Mouse (Mus musculus): ENCODE results near the gene Tmprss2. TPM values are rescaled to one million over a fixed set of nuclear protein-coding genes. Genes with fewer than 3 reads are reported as not detected.

The Tmprss2 gene
- polyA plus RNA-seq, 1 experiment from 2014 or later = 0.86 TPM

- no peaks in the 10 kb centered on the region for H3K9me3 ChIP-seq
- WGBS = 71% methylated on average over 3 of the region's 3 CpGs
- no peak overlapping the region for H3K9ac ChIP-seq
- H3K27ac ChIP-seq = no peak overlapping the region
- no peak overlapping the region for H3K4me2 ChIP-seq
- no peaks in the 10 kb centered on the region for H3K27me3 ChIP-seq
- no peak for ATAC-seq (ENCODE audit: insufficient number of reproducible peaks, insufficient read depth, low FRiP score, low TSS enrichment, low read depth)
- no peak overlapping the region for H3K4me3 ChIP-seq
- no peaks in the 10 kb centered on the region for H3K36me3 ChIP-seq
- H3K4me1 ChIP-seq = no peaks in the 10 kb centered on the region
Measured at GRCm38 (mm10) chr16:97516341-97516740, 94.7 kb downstream of the Tmprss2 start.

Other genes with a start within 250 kb of the Tmprss2 start
- gene Mx1, start 148.3 kb downstream of the Tmprss2 start, polyA plus RNA-seq (2015; fragmentation: Nextera tagmentation; extraction: Ambion mirVana) = 0.18 and 0.28 TPM in 2 replicates
- gene Fam3b, start 96.4 kb downstream of the Tmprss2 start, polyA plus RNA-seq (2015; fragmentation: Nextera tagmentation; extraction: Ambion mirVana) = not detected in 2 replicates
- gene Ripk4, start 152.6 kb upstream of the Tmprss2 start, polyA plus RNA-seq (2015; fragmentation: Nextera tagmentation; extraction: Ambion mirVana) = 16.0 and 16.3 TPM in 2 replicates
- gene Prdm15, start 240.7 kb upstream of the Tmprss2 start, polyA plus RNA-seq (2015; fragmentation: Nextera tagmentation; extraction: Ambion mirVana) = 12.0 and 13.4 TPM in 2 replicates